Mouse (Mus musculus): ENCODE measurements around the gene Gna14. TPM values are rescaled to one million over a fixed set of nuclear protein-coding genes. Genes with fewer than 3 reads are reported as not detected.

Gna14 gene
- total RNA-seq, 2 experiments from 2014 or later: 37.0 to 56.3 TPM

DNA sequence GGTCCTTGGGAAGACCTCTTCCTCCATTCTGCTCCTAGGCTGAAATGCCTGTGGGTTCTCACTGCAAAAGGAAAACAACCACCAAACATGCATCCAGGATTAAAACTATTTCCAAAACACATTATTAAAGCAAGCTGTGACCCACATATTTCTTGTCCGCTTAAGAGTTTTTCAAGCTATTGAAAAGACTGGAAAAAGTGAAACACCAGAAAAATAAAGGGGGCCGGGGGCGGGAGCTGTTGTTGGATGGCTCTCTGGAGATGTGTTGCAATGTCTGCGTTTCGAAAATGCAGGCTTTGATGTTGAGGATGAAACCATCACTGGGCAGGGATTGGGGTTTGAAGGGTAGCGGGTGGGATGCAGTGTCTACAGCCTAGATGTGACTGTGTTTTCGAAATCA is 149.0 kb downstream of the Gna14 start:
- DNase-seq (ENCODE audit: low spot score in 2 of 2): no peak

DNA sequence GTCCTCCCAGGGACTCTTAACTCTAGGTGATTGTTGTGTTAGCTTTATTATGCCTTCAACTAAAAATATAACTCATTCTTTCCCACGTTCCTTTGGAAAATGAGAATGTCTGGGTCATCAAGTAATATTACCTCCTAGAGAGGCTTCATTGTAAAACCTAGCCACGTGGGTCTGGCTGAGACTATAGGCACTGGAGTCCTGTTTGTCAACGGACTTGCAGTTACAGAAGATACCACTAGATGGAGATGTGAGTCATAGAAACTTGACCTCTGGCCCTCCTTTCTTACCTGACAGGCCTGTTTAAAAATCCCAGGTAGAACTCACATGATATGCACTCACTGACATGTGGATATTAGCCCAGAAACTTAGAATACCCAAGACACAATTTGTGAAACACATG is 149.8 kb downstream of the Gna14 start:
- DNase-seq (ENCODE audit: low spot score in 2 of 2): no peak

DNA sequence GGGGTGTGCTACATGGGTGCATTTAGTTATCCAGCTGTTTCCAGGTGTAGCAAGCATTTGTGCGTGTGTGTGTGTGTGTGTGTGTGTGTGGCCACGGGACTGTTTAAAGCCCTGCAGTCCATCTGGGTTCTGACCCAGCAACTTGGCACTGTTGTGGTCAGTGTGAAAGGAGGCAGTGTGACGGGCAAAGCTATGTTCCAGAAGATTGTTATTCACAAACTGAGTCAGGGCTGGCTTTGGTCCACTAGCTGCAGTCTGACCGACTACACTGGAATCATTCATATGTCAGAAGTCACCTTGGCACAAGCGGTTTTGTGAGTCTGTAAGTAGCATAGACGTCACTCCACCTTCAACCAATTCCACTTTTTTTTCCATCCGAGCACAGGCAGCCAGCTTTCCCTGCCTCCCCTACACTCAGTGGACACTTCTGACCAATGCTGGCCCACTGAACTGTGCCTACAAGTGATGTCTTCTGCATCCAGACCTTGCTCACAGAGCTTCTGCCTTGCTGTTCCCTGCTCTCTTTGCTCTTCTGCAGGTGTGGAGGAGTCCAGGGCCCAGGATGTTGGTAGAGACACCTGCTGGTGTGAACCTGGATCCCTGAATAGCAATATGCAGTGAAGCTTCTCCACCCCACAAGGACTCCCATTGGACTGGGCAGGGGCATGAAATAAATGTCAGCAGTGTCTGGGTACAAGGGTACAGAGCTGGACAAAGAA is 157.9 kb downstream of the Gna14 start:
- DNase-seq (ENCODE audit: low spot score in 2 of 2): peak; percentile 42 to 43

DNA sequence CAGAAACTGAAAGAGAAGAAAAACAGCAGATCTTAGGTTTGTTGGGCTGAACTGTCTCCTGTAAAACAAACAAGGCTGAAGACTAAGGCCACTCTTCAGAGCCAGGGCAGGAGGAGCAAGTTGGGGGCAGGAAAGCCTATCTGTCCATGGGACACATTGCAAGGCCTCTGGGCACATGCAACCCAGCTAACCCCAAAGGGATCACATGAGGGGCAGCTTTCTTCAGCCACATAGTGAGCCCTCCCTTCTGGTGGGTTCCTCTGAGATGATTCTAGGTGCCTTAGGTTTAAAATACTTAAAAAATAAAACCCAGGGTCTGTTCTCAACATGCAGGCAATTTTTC is 158.4 kb downstream of the Gna14 start:
- DNase-seq (ENCODE audit: low spot score in 2 of 2): no peak

- no peak for DNase-seq (ENCODE audit: low spot score in 2 of 2)
Observed at GRCm38 (mm10) chr19:16597216-16597615, 161.7 kb downstream of the Gna14 start.

DNA sequence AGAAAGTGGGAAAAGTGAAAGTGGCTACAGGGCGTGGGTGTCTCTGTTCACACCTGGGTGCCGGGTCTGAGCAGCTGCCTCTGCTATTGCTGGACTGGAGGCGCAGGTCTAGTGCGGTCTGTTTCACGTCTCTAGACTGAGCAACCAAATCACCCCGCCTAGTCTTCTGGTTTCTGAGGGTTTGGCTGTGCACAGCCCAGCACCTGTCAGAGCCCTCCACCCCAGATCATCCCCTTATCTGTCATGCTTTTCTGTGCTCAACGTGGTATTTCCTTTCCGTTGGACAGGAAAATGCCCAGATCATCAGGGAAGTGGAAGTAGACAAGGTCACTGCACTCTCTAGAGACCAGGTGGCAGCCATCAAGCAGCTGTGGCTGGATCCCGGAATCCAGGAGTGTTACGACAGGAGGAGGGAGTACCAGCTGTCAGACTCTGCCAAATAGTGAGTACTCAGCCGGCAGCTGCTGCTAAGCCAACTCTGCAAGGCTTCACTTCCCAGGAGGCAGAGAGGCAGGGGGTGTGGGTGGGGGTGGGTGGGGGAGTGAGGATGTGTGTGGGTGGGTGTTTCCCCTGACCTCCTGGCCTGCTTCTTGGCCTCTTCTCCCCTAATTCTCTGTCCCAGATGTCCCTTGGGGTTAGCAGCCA is 163.2 kb downstream of the Gna14 start:
- no peak for DNase-seq (ENCODE audit: low spot score in 2 of 2)

- peak; percentile 56 to 83 for DNase-seq (ENCODE audit: low spot score in 2 of 2)
Observed at GRCm38 (mm10) chr19:16599298-16599970, 163.9 kb downstream of the Gna14 start.

DNA sequence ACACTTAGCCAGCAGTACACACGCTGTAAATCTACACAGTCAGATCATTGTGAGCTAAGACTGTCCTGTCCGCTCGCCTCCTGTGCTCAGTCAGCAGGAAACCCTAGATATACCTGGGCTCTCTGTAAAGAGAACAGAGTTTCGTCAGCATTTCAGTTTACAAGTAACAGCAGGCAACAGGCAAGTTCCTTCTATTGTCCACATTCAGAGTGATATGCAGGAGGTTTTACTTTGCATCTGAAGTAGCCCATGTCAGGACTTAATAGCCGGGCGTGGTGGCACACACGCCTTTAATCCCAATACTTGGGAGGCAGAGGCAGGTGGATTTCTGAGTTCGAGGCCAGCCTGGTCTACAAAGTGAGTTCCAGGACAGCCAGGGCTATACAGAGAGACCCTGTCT is 166.5 kb downstream of the Gna14 start:
- DNase-seq (ENCODE audit: low spot score in 2 of 2): no peak

- DNase-seq (ENCODE audit: low spot score in 2 of 2): no peak
Observed at GRCm38 (mm10) chr19:16607634-16608033, 172.1 kb downstream of the Gna14 start.

DNA sequence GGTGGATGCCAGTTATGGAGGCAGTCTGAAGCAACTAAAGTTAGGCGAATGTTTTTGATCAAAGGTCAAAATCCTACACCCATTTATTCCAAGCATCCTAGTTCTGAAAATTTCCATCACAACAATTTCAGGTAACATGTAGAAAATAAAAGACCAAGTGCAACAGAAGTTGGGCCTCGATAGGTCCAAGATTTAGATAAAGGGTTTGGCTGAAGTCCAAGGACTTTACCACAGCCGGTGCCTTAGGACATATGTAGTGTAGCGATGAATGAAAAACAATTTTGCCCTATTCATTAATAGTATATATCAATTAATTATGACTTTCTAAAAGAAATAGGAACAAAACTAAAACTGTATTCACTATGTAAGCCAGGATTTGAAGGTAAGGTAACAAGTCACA is 187.6 kb downstream of the Gna14 start:
- DNase-seq (ENCODE audit: low spot score in 2 of 2): no peak

DNA sequence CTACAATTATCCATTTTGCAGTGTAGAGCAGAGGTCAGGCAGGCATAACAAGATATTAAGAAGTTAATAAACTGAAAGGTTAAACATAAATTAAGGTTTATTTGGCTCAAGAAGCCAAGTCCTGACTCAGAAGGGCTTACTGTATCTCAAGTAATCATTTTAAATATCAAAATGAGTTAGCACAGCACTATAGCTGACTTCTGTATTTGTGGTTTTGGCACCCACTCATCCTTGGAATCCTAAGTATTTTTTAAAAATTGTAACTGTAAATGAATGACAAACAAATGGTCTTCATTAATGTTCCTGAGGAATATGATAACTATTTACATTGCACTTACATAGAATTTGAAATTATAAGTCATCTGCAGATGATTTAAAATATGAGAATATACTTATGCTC is 189.4 kb downstream of the Gna14 start:
- no peak for DNase-seq (ENCODE audit: low spot score in 2 of 2)

DNA sequence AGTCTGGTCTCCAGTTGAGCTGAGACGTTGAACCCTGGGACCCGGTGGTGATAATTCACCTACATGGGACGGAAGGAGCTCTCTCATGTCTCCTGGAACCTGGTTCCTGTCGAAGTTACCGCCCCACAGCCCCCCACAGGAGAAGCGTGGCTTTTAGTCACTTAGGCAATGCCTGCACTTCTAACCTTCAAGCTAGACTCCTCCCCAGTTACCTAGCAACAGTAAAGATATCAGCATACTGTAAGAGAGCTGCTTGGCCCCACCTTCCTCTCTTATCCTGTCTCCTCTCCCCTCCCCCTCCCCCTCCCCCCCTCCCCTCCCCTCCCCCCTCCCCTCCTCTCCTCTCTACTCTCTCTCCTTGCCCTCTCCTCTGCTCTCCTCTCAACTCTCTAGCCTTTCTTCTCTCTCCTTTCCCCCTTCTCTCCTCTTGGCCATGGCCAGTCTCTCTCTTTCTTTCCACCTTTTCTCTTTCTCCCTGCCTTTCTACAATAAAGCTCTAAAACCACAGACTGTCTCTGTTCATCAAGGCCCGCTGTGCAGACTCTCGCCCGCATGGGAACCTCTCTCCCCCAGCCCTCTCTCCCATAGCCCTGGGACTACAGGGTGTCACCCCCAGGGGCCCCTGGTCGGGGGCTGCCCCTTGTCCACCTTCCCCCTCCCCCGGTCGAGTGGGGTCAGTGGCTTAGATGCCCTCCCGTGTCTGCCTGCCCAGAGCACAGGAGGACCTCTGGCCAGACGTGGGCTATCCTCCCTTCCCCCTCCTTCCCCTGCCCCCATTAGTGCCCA is 190.2 kb downstream of the Gna14 start:
- DNase-seq (ENCODE audit: low spot score in 2 of 2): no peak

All from adrenal gland, adult 18-20 months (tissue).